Mouse (Mus musculus): ENCODE measurements around the gene Wnk3. TPM values are rescaled to one million over a fixed set of nuclear protein-coding genes. Genes with fewer than 3 reads are reported as not detected.
A peak's percentile ranks its signal among the peaks of the same experiment; 100 is the strongest.

Gene Wnk3
- polyA plus RNA-seq, 1 experiment from 2014 or later, result 1.2 TPM

- H3K4me3 ChIP-seq (replicated peaks), result peak overlapping the region; percentile 65
- no peak overlapping the region for H3K27ac ChIP-seq
- 42% methylated on average over 11 of the region's 11 CpGs for WGBS
- H3K9ac ChIP-seq, result no peak overlapping the region; the same call in 1 of the 2 replicates
- no peaks in the 10 kb centered on the region for H3K36me3 ChIP-seq
- ATAC-seq, result no peak
- H3K4me1 ChIP-seq (replicated peaks), result no peaks in the 10 kb centered on the region
- no peaks in the 10 kb centered on the region for H3K27me3 ChIP-seq (replicated peaks)
- peak overlapping the region; percentile 69 for H3K4me2 ChIP-seq (replicated peaks)
- H3K9me3 ChIP-seq, result no peaks in the 10 kb centered on the region
Measured at GRCm38 (mm10) chrX:151345333-151346125, 147.7 kb downstream of the Wnk3 start.

GRCm38 (mm10) chrX:151347278-151347677 lies 149.4 kb downstream of the Wnk3 start:
- ATAC-seq, result no peak
- Histone ChIP-seq H3K27me3 (replicated peaks) (no peaks in the 10 kb centered on the region), H3K36me3 (no peaks in the 10 kb centered on the region), H3K4me2 (replicated peaks) (no peak overlapping the region), H3K4me3 (replicated peaks) (no peak overlapping the region), H3K4me1 (replicated peaks) (no peaks in the 10 kb centered on the region), H3K9ac (no peak overlapping the region), H3K27ac (no peak overlapping the region), H3K9me3 (no peaks in the 10 kb centered on the region)

GRCm38 (mm10) chrX:151349322-151349721 lies 151.4 kb downstream of the Wnk3 start:
- H3K36me3 ChIP-seq, result no peaks in the 10 kb centered on the region
- H3K27ac ChIP-seq, result no peak overlapping the region
- no peaks in the 10 kb centered on the region for H3K4me1 ChIP-seq (replicated peaks)
- no peak overlapping the region for H3K9ac ChIP-seq
- H3K4me3 ChIP-seq (replicated peaks), result no peak overlapping the region
- ATAC-seq, result no peak
- WGBS, result 80% methylated on average over 5 of the region's 5 CpGs
- no peaks in the 10 kb centered on the region for H3K27me3 ChIP-seq (replicated peaks)
- H3K9me3 ChIP-seq, result no peaks in the 10 kb centered on the region
- H3K4me2 ChIP-seq (replicated peaks), result no peak overlapping the region

Other genes with a start within 250 kb of the Wnk3 start
- 26.2 and 28.0 TPM in 2 replicates for gene Gnl3l, start 180.8 kb upstream of the Wnk3 start, polyA plus RNA-seq (2015; fragmentation: Nextera tagmentation; extraction: Ambion mirVana)
- 6.8 and 7.1 TPM in 2 replicates for gene Fgd1, start 151.9 kb upstream of the Wnk3 start, polyA plus RNA-seq (2015; fragmentation: Nextera tagmentation; extraction: Ambion mirVana)
- gene Tsr2, start 101.5 kb upstream of the Wnk3 start, polyA plus RNA-seq (2015; fragmentation: Nextera tagmentation; extraction: Ambion mirVana), result 29.9 and 32.7 TPM in 2 replicates
- gene Fam120c, start 146.1 kb downstream of the Wnk3 start, polyA plus RNA-seq (2015; fragmentation: Nextera tagmentation; extraction: Ambion mirVana), result 2.7 and 3.1 TPM in 2 replicates